Mouse (Mus musculus): ENCODE measurements around the gene Nxn.
A peak's percentile ranks its signal among the peaks of the same experiment; 100 is the strongest.

DNA sequence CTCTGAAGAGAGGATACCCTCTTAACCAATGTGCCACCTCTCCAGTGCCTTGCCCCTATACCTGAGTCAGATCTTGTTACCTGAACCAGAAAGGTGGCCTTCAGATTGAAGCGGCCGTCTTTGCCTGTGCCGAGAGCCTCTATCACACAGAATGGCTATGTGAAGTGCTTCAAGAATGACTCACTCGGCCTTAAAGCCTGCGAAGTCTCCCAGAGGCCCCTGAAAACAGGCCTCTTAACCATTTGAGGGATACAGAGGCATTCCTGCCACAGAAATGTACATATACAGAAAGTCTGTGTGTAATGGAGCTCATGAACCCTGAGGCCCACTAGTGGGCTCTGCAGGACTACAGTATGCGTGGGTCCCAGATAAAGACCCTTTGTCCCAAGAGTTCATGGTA, 115.1 kb downstream of the Nxn start:
- peak; percentile 5; the same call in 1 of the 2 replicates for TF ChIP-seq CTCF (IDR thresholded peaks at IDR 0.05)
- no peak for TF ChIP-seq EP300 (IDR thresholded peaks at IDR 0.05)

Measured in lung, postnatal 0 days (tissue).